Mouse (Mus musculus) small intestine, adult 2 months (tissue): Measurements from ENCODE around the gene Apba2. TPM values are rescaled to one million over a fixed set of nuclear protein-coding genes. Genes with fewer than 3 reads are reported as not detected.

ENCODE experiments used
- H3K27ac ChIP-seq: fragments of 200-500 bp; 2 replicates; pipeline ENCODE4 v1.5.1; 2012; ENCODE audit warnings: low read depth, low read length, control low read depth, inconsistent platforms; ENCODE audit not compliant: insufficient read depth
- H3K27me3 ChIP-seq: fragments of 200-500 bp; 2 replicates; pipeline ENCODE4 v1.6.1; 2012; ENCODE audit warnings: mild to moderate bottlenecking, moderate library complexity, low read length, inconsistent platforms; ENCODE audit not compliant: control insufficient read depth, insufficient read depth
- H3K36me3 ChIP-seq: fragments of 200-500 bp; 2 replicates; pipeline ENCODE4 v1.6.1; 2012; ENCODE audit warnings: mild to moderate bottlenecking, low read length, control low read depth, inconsistent platforms; ENCODE audit not compliant: control insufficient read depth, insufficient read depth
- H3K4me1 ChIP-seq: fragments of 200-500 bp; 2 replicates; pipeline ENCODE4 v1.6.1; 2012; ENCODE audit warnings: low read length, inconsistent platforms, mixed read lengths; ENCODE audit not compliant: control insufficient read depth, insufficient read depth, insufficient read length
- H3K4me3 ChIP-seq: fragments of 200-500 bp; 2 replicates; pipeline ENCODE4 v1.5.1; 2012; ENCODE audit warnings: low read depth, mild to moderate bottlenecking, control low read depth, inconsistent platforms, low read length, moderate library complexity
- CTCF ChIP-seq: fragments of 200-500 bp; IDR thresholded peaks from 2 replicates; pipeline ENCODE4 v1.5.1; 2012; ENCODE audit warnings: low read depth, mild to moderate bottlenecking, control low read depth, inconsistent platforms, low read length, moderate library complexity, mixed read lengths; ENCODE audit not compliant: insufficient replicate concordance, insufficient read length; ENCODE audit errors: extremely low read depth
- POLR2A ChIP-seq: fragments of 200-500 bp; IDR thresholded peaks from 2 replicates; pipeline ENCODE4 v1.6.1; 2012; ENCODE audit warnings: low read depth, mild to moderate bottlenecking, control low read depth, inconsistent platforms, low read length, moderate library complexity
- WGBS: fragments of 180-500 bp; shearing (Covaris S2); methylation state at CpG from one replicate; pipeline ENCODE4 v1.1.7; 2018; 5-methylcytosine and 5-hydroxymethylcytosine counted together
- polyA plus RNA-seq: library from polyadenylated mRNA; depleted of rRNA; stranded (reverse); fragments of >200 nt; gene quantifications from 2 replicates; pipeline ENCODE4 v1.2.3, GENCODE M21; 2012; rRNA removed

Gene Apba2
- polyA plus RNA-seq, 1 experiment: 3.0 TPM

DNA sequence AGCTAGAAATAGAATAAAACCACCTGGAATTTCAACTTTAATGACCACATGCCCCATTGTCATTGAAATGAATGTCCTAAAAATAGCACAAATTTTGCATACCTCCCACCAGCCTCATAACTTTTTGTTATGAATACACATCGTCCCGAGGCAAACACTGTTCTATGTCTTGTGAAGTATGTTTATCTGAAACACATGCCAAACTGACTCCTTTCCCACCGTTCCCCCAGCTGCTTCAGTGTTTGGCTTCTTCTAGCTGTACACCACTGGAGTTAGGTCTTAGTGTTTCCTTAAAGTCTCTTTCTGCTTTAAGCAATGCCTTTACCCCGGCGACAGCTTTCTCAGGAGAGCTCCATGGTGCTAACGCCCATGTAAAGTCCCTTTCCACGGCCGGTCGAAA, 289.6 kb downstream of the Apba2 start:
- Histone ChIP-seq H3K36me3 (no peaks in the 10 kb centered on the region), H3K27ac (no peak overlapping the region), H3K4me3 (no peak overlapping the region), H3K4me1 (no peaks in the 10 kb centered on the region), H3K27me3 (no peaks in the 10 kb centered on the region)
- TF ChIP-seq POLR2A: no peak
- no peak for TF ChIP-seq CTCF
- 68% methylated on average over 9 of the region's 9 CpGs for WGBS

DNA sequence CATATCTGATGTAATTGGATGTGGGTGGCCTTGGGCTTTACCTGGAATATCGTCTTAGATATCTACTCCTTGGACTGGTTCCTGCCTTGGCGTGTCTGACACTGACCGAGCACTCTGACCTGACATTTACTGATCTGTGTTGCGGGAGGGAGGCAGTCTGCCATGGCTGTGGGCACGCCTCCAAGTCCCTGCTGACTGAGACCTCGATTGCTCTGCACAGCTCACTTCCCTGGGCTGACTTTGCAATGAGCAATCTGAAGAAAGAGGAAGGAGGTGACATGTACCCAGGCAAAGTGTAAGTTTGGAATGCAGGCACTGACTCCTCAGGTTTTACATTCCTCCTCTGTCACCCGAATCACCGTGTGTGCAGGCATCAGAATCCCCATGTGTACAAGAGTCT, 290.5 kb downstream of the Apba2 start:
- WGBS: 39% methylated on average over 8 of the region's 8 CpGs
- Histone ChIP-seq H3K27me3 (no peaks in the 10 kb centered on the region), H3K4me3 (no peak overlapping the region), H3K27ac (no peak overlapping the region), H3K4me1 (no peaks in the 10 kb centered on the region), H3K36me3 (no peaks in the 10 kb centered on the region)
- TF ChIP-seq CTCF (no peak), POLR2A (no peak)

DNA sequence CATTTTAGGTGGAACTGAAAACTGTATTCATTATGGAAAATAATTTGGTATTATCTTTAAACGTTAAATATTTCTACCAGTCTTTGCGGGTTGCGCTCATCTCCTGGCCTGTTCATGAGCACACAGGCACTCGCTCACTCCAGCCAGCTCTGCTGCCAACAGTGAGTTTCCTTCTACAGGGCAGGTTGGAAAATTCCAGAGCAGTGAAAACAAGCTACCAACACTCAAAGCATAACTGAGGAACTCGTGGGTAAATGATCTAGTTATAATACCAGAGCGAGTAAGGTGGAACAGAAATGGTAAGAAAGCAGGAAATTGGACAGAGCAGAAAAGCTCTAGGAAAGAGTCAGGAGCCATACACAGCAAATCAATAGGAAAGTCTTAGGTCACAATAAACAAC, 294.0 kb downstream of the Apba2 start:
- Histone ChIP-seq H3K4me1 (no peaks in the 10 kb centered on the region), H3K27ac (no peak overlapping the region), H3K36me3 (no peaks in the 10 kb centered on the region), H3K4me3 (no peak overlapping the region), H3K27me3 (no peaks in the 10 kb centered on the region)
- TF ChIP-seq CTCF (no peak), POLR2A (no peak)
- WGBS: 76% methylated on average over 6 of the region's 6 CpGs

Other genes with a start within 250 kb of the Apba2 start
- gene Mtmr10, start 214.1 kb upstream of the Apba2 start, polyA plus RNA-seq: 1.5 and 2.0 TPM in 2 replicates
- 0.67 and 1.2 TPM in 2 replicates for gene Fan1, start 127.6 kb upstream of the Apba2 start, polyA plus RNA-seq
- 0.09 TPM in 1 of 2 replicates, not detected in the other for gene Mphosph10, start 109.4 kb upstream of the Apba2 start, polyA plus RNA-seq
- 9.5 and 10.6 TPM in 2 replicates for gene Mcee, start 109.1 kb upstream of the Apba2 start, polyA plus RNA-seq